Mouse (Mus musculus) cerebellum, adult 11 months (tissue): ENCODE measurements at regions not wholly inside any gene's neighbourhood (a gene's known extent, or its start where the extent isn't known, plus 50 kb on each side); places are given as distances from the start of the nearest gene placed in this dataset.

ENCODE experiments used
- DNase-seq: peaks from one replicate; pipeline ENCODE4 v3.0.0; 2022

GRCm38 (mm10) chr4:48725660-48726348 lies 62.5 kb downstream of the Cavin4 start:
- no peak for DNase-seq

GRCm38 (mm10) chr4:48726349-48726835 lies 63.1 kb downstream of the Cavin4 start:
- DNase-seq, result no peak

- no peak for DNase-seq
These were observed 71.7 kb downstream of the Cavin4 start for GRCm38 (mm10) chr4:48734854-48735564.

GRCm38 (mm10) chr4:48746237-48746636 lies 82.9 kb downstream of the Cavin4 start:
- DNase-seq, result no peak

- no peak for DNase-seq
These were observed 86.3 kb downstream of the Cavin4 start for GRCm38 (mm10) chr4:48749566-48749965.

- no peak for DNase-seq
These were observed 86.8 kb downstream of the Cavin4 start for GRCm38 (mm10) chr4:48750087-48750486.

GRCm38 (mm10) chr4:48754466-48755171 lies 91.3 kb downstream of the Cavin4 start:
- DNase-seq, result no peak

- DNase-seq, result no peak
These were observed 97.3 kb downstream of the Cavin4 start for GRCm38 (mm10) chr4:48760625-48761024.

- no peak for DNase-seq
These were observed 103.1 kb downstream of the Cavin4 start for GRCm38 (mm10) chr4:48766458-48766857.

GRCm38 (mm10) chr4:48770403-48770953 lies 107.2 kb downstream of the Cavin4 start:
- no peak for DNase-seq

GRCm38 (mm10) chr4:48770954-48771665 lies 107.8 kb downstream of the Cavin4 start:
- peak; percentile 18 for DNase-seq

- no peak for DNase-seq
These were observed 108.5 kb downstream of the Cavin4 start for GRCm38 (mm10) chr4:48771836-48772235.

- DNase-seq, result peak; percentile 26
These were observed 116.0 kb downstream of the Cavin4 start for GRCm38 (mm10) chr4:48779202-48779905.

- no peak for DNase-seq
These were observed 116.6 kb downstream of the Cavin4 start for GRCm38 (mm10) chr4:48779955-48780354.

- no peak for DNase-seq
These were observed 117.8 kb downstream of the Cavin4 start for GRCm38 (mm10) chr4:48781099-48781498.

GRCm38 (mm10) chr4:48782686-48783085 lies 119.4 kb downstream of the Cavin4 start:
- DNase-seq, result no peak

GRCm38 (mm10) chr4:48791096-48791495 lies 127.8 kb downstream of the Cavin4 start:
- no peak for DNase-seq

GRCm38 (mm10) chr4:48803777-48804176 lies 140.5 kb downstream of the Cavin4 start:
- DNase-seq, result no peak

GRCm38 (mm10) chr4:48808571-48808970 lies 145.3 kb downstream of the Cavin4 start:
- no peak for DNase-seq

GRCm38 (mm10) chr4:48833718-48834117 lies 170.4 kb downstream of the Cavin4 start:
- no peak for DNase-seq

GRCm38 (mm10) chr4:48842777-48843214 lies 179.5 kb downstream of the Cavin4 start:
- DNase-seq, result no peak

- peak; percentile 12 for DNase-seq
These were observed 188.0 kb upstream of the Plppr1 start for GRCm38 (mm10) chr4:48871105-48871504.
